Mouse (Mus musculus): ENCODE measurements at regions not wholly inside any gene's neighbourhood (a gene's known extent, or its start where the extent isn't known, plus 50 kb on each side); places are given as distances from the start of the nearest gene placed in this dataset.

DNA sequence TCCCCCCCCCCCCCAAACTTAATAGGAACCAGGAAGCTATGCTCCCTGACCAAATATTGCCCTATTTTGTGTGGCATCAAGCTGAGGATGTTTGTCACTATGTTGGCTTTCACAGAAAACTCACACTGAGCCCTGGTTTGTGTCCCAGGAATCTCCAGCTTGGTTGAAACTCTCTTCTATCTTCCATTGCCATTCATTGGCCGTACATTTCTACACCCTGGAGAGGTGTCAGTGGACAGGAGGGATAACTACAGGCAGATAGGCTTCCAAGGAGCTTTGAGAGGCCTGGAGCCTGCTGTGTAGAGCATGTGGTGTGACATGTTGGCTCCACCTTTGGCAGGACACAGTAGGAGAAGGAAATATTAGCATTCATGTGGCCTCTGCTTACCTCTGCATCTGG, 478.9 kb downstream of the Glrx3 start:
- H3K9me3 ChIP-seq = no peaks in the 10 kb centered on the region
- WGBS = 74% methylated on average over 1 of the region's 1 CpGs
- no peaks in the 10 kb centered on the region for H3K36me3 ChIP-seq (replicated peaks)
- no peak for DNase-seq (ENCODE audit: low spot score)
- H3K4me3 ChIP-seq = no peak overlapping the region
- H3K4me1 ChIP-seq = no peaks in the 10 kb centered on the region
- H3K27me3 ChIP-seq (replicated peaks; ENCODE audit: low read depth, poor library complexity, severe bottlenecking) = no peaks in the 10 kb centered on the region
- H3K27ac ChIP-seq (replicated peaks) = no peak overlapping the region

GRCm38 (mm10) chr7:137924464-137925167, 472.9 kb downstream of the Tcerg1l start:
- no peaks in the 10 kb centered on the region for H3K27me3 ChIP-seq (replicated peaks; ENCODE audit: low read depth, poor library complexity, severe bottlenecking)

DNA sequence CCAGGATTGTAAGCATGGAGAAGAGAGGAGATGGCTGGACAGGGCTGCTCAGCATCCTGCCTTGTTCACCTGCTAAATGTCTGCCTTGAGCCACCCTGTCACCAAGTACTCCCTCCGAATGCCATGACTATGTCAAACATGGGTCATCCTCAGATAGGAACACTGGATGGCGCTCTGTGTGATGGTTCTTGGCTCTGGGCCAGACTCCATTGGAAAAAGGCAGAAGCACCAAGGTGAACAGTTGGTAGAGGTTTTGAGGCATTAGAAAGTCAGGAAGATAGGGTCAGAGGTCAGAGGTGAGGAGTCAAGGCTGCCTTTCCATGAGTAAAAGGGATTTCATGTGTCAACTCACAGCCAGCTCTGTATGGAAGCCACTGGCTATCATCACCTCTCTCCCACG, 471.9 kb downstream of the Tcerg1l start:
- Histone ChIP-seq H3K4me3 (no peak overlapping the region), H3K9me3 (no peaks in the 10 kb centered on the region), H3K27me3 (replicated peaks; ENCODE audit: low read depth, poor library complexity, severe bottlenecking) (no peaks in the 10 kb centered on the region), H3K4me1 (peaks cover 11% of the 10 kb centered on the region), H3K27ac (replicated peaks) (no peak overlapping the region), H3K36me3 (replicated peaks) (no peaks in the 10 kb centered on the region)
- DNase-seq (ENCODE audit: low spot score) = no peak
- WGBS = 77% methylated on average over 3 of the region's 3 CpGs

More at GRCm38 (mm10) chr7:137924464-137925167, 472.9 kb downstream of the Tcerg1l start:
- Histone ChIP-seq H3K4me3 (no peak overlapping the region), H3K27ac (replicated peaks) (no peak overlapping the region), H3K9me3 (no peaks in the 10 kb centered on the region), H3K4me1 (peaks cover 1% of the 10 kb centered on the region; the same call in 1 of the 2 replicates), H3K36me3 (replicated peaks) (no peaks in the 10 kb centered on the region)
- no peak for DNase-seq (ENCODE audit: low spot score)
- WGBS = 72% methylated on average over 7 of the region's 7 CpGs

GRCm38 (mm10) chr7:137927371-137927770, 470.2 kb downstream of the Tcerg1l start:
- Histone ChIP-seq H3K36me3 (replicated peaks) (no peaks in the 10 kb centered on the region), H3K9me3 (no peaks in the 10 kb centered on the region), H3K27ac (replicated peaks) (no peak overlapping the region), H3K27me3 (replicated peaks; ENCODE audit: low read depth, poor library complexity, severe bottlenecking) (no peaks in the 10 kb centered on the region), H3K4me1 (peaks cover 14% of the 10 kb centered on the region), H3K4me3 (no peak overlapping the region)
- WGBS = 70% methylated on average over 8 of the region's 8 CpGs
- no peak for DNase-seq (ENCODE audit: low spot score)

DNA sequence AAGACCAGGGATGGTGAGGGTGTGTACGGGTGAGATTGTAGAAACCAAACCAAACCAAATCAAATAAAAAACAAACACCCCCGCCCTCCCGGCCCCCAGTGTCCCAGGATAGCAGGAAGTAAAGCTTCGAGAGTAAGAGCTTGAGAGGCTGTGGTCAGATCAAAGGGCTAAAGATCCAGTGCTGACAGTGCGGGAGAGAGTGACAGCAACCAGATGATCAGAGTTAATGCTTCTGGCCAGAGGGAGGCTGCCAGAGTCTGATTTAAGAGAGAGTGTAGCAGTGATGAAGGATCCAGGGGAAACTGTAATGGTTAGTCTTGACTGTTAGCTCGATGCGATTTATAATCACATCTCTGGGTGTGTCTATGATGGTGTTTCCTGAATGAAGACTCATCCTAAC, 467.3 kb downstream of the Tcerg1l start:
- no peaks in the 10 kb centered on the region for H3K9me3 ChIP-seq
- peak; percentile 13 for DNase-seq (ENCODE audit: low spot score)
- H3K4me3 ChIP-seq = no peak overlapping the region
- H3K27me3 ChIP-seq (replicated peaks; ENCODE audit: low read depth, poor library complexity, severe bottlenecking) = no peaks in the 10 kb centered on the region
- no peaks in the 10 kb centered on the region for H3K36me3 ChIP-seq (replicated peaks)
- 48% methylated on average over 7 of the region's 7 CpGs for WGBS
- peaks cover 14% of the 10 kb centered on the region for H3K4me1 ChIP-seq
- H3K27ac ChIP-seq (replicated peaks) = no peak overlapping the region

- DNase-seq (ENCODE audit: low spot score) = no peak
- Histone ChIP-seq H3K9me3 (no peaks in the 10 kb centered on the region), H3K36me3 (replicated peaks) (no peaks in the 10 kb centered on the region), H3K4me3 (no peak overlapping the region), H3K27me3 (replicated peaks; ENCODE audit: low read depth, poor library complexity, severe bottlenecking) (no peaks in the 10 kb centered on the region), H3K27ac (replicated peaks) (no peak overlapping the region), H3K4me1 (peaks cover 13% of the 10 kb centered on the region; the same call in 1 of the 2 replicates)
- WGBS = 49% methylated on average over 3 of the region's 3 CpGs
These were observed 461.6 kb downstream of the Tcerg1l start for GRCm38 (mm10) chr7:137935896-137936295.

GRCm38 (mm10) chr7:137939116-137939515, 458.4 kb downstream of the Tcerg1l start:
- Histone ChIP-seq H3K4me3 (no peak overlapping the region), H3K27ac (replicated peaks) (no peak overlapping the region), H3K27me3 (replicated peaks; ENCODE audit: low read depth, poor library complexity, severe bottlenecking) (no peaks in the 10 kb centered on the region), H3K9me3 (no peaks in the 10 kb centered on the region), H3K36me3 (replicated peaks) (no peaks in the 10 kb centered on the region), H3K4me1 (peaks cover 13% of the 10 kb centered on the region; the same call in 1 of the 2 replicates)
- WGBS = 76% methylated on average over 8 of the region's 8 CpGs
- DNase-seq (ENCODE audit: low spot score) = no peak

DNA sequence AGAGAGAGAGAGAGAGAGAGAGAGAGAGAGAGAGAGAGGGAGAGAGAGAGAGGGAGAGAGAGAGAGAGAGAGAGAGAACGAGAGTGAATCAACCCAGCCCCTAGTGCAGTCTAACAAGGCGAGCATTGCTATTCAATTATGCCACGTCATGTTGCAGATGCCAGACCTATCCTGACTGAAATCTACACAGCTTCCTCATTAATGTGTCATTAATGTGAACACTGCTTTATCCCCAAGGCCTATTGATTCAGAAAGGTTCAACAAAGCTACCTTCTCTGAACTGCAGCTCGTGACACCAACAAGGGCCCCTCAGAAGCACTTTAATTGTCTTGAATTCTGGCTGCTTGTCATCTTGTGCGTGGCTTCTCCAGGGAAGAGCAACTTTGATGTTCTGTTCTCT, 457.4 kb downstream of the Tcerg1l start:
- no peak overlapping the region for H3K27ac ChIP-seq (replicated peaks)

GRCm38 (mm10) chr7:137944991-137945390, 452.5 kb downstream of the Tcerg1l start:
- DNase-seq (ENCODE audit: low spot score) = peak; percentile 47
- H3K4me3 ChIP-seq = no peak overlapping the region
- H3K27me3 ChIP-seq (replicated peaks; ENCODE audit: low read depth, poor library complexity, severe bottlenecking) = no peaks in the 10 kb centered on the region
- no peaks in the 10 kb centered on the region for H3K36me3 ChIP-seq (replicated peaks)
- 89% methylated on average over 2 of the region's 2 CpGs for WGBS
- H3K9me3 ChIP-seq = no peaks in the 10 kb centered on the region
- H3K27ac ChIP-seq (replicated peaks) = no peak overlapping the region
- peaks cover 12% of the 10 kb centered on the region for H3K4me1 ChIP-seq

More for the DNA sequence above, 457.4 kb downstream of the Tcerg1l start:
- 52% methylated on average over 5 of the region's 5 CpGs for WGBS
- Histone ChIP-seq H3K27me3 (replicated peaks; ENCODE audit: low read depth, poor library complexity, severe bottlenecking) (no peaks in the 10 kb centered on the region), H3K36me3 (replicated peaks) (no peaks in the 10 kb centered on the region), H3K9me3 (no peaks in the 10 kb centered on the region), H3K4me3 (no peak overlapping the region), H3K4me1 (peaks cover 13% of the 10 kb centered on the region; the same call in 1 of the 2 replicates)
- no peak for DNase-seq (ENCODE audit: low spot score)

DNA sequence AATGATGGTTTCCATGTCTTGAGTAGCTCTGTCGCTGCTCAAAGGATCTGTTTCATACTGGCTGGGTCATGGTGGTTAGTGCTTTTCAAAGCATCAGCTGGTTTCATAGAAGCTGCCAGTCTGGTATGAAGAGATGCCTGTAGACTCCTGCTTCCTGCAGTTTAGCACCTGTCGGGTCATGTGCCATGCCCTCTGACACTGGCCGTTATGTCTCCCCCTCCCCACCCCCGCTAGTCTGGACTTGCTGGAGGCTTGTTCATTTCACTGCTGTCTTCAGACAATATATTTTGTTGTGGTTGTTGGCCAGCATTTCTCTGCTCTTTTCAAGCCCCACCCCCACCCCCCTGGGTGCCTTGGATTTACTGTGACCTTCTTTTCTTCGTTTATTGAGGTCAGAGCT, 450.1 kb downstream of the Tcerg1l start:
- peak; percentile 18 for DNase-seq (ENCODE audit: low spot score)
- H3K4me1 ChIP-seq = peaks cover 7% of the 10 kb centered on the region
- H3K27me3 ChIP-seq (replicated peaks; ENCODE audit: low read depth, poor library complexity, severe bottlenecking) = no peaks in the 10 kb centered on the region
- no peaks in the 10 kb centered on the region for H3K36me3 ChIP-seq (replicated peaks)
- WGBS = 27% methylated on average over 5 of the region's 5 CpGs
- no peaks in the 10 kb centered on the region for H3K9me3 ChIP-seq
- H3K27ac ChIP-seq (replicated peaks) = no peak overlapping the region
- H3K4me3 ChIP-seq = no peak overlapping the region

GRCm38 (mm10) chr7:137957354-137957753, 440.2 kb downstream of the Tcerg1l start:
- no peak overlapping the region for H3K4me3 ChIP-seq
- H3K9me3 ChIP-seq = no peaks in the 10 kb centered on the region
- H3K27me3 ChIP-seq (replicated peaks; ENCODE audit: low read depth, poor library complexity, severe bottlenecking) = no peaks in the 10 kb centered on the region
- no peak for DNase-seq (ENCODE audit: low spot score)
- 75% methylated on average over 5 of the region's 5 CpGs for WGBS
- H3K27ac ChIP-seq (replicated peaks) = no peak overlapping the region
- no peaks in the 10 kb centered on the region for H3K36me3 ChIP-seq (replicated peaks)
- no peaks in the 10 kb centered on the region for H3K4me1 ChIP-seq

- Histone ChIP-seq H3K9me3 (no peaks in the 10 kb centered on the region), H3K4me1 (no peaks in the 10 kb centered on the region), H3K27ac (replicated peaks) (no peak overlapping the region), H3K4me3 (no peak overlapping the region), H3K36me3 (replicated peaks) (no peaks in the 10 kb centered on the region), H3K27me3 (replicated peaks; ENCODE audit: low read depth, poor library complexity, severe bottlenecking) (no peaks in the 10 kb centered on the region)
- DNase-seq (ENCODE audit: low spot score) = no peak
- 88% methylated on average over 5 of the region's 5 CpGs for WGBS
These were observed 439.7 kb downstream of the Tcerg1l start for GRCm38 (mm10) chr7:137957848-137958247.

DNA sequence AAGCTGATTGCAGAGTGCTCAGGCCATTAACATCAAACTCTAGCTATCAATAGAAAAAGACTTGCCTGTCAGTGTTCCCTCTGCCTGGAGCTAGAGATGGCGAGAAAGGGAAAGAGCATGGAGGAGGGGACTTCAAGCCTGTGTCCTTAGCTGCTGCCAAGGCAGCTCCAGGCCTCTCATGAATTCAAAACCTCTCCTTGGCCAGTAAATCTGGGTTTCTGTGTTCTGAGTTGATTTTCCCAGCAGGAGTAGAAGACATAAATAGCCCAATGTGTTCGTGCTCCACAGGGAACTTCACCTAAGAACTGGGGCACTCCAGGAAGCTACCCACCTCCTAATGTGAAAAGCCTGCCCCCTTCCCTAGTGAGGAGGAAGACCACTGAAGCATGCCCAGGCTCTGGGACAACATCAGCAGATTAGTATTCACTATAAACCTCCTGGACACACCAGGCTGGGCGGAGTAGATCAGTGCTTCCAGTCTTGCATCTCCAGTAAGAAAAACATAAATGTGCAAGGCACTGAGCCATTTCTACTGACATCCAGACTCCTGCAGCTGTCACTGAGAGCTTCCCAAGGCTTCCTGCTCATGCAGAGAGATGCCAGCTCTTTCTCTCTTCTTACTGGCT, 433.9 kb downstream of the Tcerg1l start:
- H3K4me3 ChIP-seq = no peak overlapping the region
- no peak for DNase-seq (ENCODE audit: low spot score)
- no peaks in the 10 kb centered on the region for H3K27me3 ChIP-seq (replicated peaks; ENCODE audit: low read depth, poor library complexity, severe bottlenecking)
- WGBS = 49% methylated on average over 3 of the region's 3 CpGs
- no peaks in the 10 kb centered on the region for H3K36me3 ChIP-seq (replicated peaks)
- no peak overlapping the region for H3K27ac ChIP-seq (replicated peaks)
- H3K4me1 ChIP-seq = no peaks in the 10 kb centered on the region
- no peaks in the 10 kb centered on the region for H3K9me3 ChIP-seq

Data from embryonic facial prominence, embryonic 10.5 days (tissue).